Mouse (Mus musculus) G1E (cell line): ENCODE measurements around the gene Fgf9.

ENCODE experiments used
- CTCF ChIP-seq: IDR thresholded peaks from 2 replicates; pipeline ENCODE4 v1.5.1; 2012; ENCODE audit warnings: low read depth, low read length, inconsistent platforms, mixed read lengths
- TAL1 ChIP-seq: conservative IDR thresholded peaks from 2 replicates; pipeline ENCODE4 v1.6.1; 2012; ENCODE audit warnings: low read depth, low read length, inconsistent platforms, mixed read lengths

GRCm38 (mm10) chr14:58036174-58036573 lies 34.2 kb upstream of the Fgf9 start:
- TF ChIP-seq CTCF (no peak), TAL1 (no peak)
